Mouse (Mus musculus) cerebellum, adult 2 months (tissue): ENCODE results near the gene Smyd3.

ENCODE experiments used
- CTCF ChIP-seq: fragments of 200-500 bp; IDR thresholded peaks from 2 replicates; pipeline ENCODE4 v1.5.1; 2011; ENCODE audit warnings: low read depth, mild to moderate bottlenecking, control low read depth, low read length, moderate library complexity, borderline replicate concordance; ENCODE audit not compliant: insufficient read depth
- POLR2A ChIP-seq: fragments of 200-500 bp; IDR thresholded peaks from 2 replicates; pipeline ENCODE4 v1.6.1; 2011; ENCODE audit warnings: low read length, control low read depth, borderline replicate concordance; ENCODE audit not compliant: insufficient read depth

GRCm38 (mm10) chr1:178924492-178925183, 593.2 kb downstream of the Smyd3 start:
- TF ChIP-seq CTCF (no peak), POLR2A (no peak)
